Comparison of ENCODE assay signal across 8 mouse cellular contexts in genomic region chr2:156143953-156144724, GRCm38 (mm10). TPM values are rescaled to one million over a fixed set of nuclear protein-coding genes. Genes with fewer than 3 reads are reported as not detected.
A peak's percentile ranks its signal among the peaks of the same experiment; 100 is the strongest.
DNase-seq lines count a peak whose midpoint lies in the region; ATAC-seq and TF ChIP-seq lines count a peak whose summit lies in the region.

Romo1 (plus strand) TSS chr2:156144039.
Nfs1 (minus strand) TSS chr2:156144186.

- peak; percentile 92 for ATAC-seq in activated CD4-positive, CD25-positive, alpha-beta regulatory T cell, adult 4 months
- peak; percentile 94 for ATAC-seq in megakaryocyte progenitor cell, adult 5-6 weeks (replicated peaks; ENCODE audit: poor library complexity)

- peak within 1 kb of the TSS; percentile 75 for H3K4me3 ChIP-seq in cortical plate, adult 2 months (ENCODE audit: insufficient read depth, low read length)

- DNase-seq in gastrocnemius, postnatal 10 days = peak; percentile 95
- DNase-seq in induced T-regulatory cell, adult 2 months (ENCODE audit: low read depth) = peak; percentile 95
- peak; percentile 82 to 93 for DNase-seq in left cerebral cortex, adult 9 months (ENCODE audit: low spot score in 2 of 2)
- peak; percentile 95 for DNase-seq in right cerebral cortex, postnatal 14 days
- DNase-seq in urinary bladder, postnatal 36 days (ENCODE audit: low spot score in 2 of 2) = peak; percentile 85 to 89

- H3K4me1 ChIP-seq in cortical plate, adult 2 months (ENCODE audit: control insufficient read depth, insufficient read depth, low read length) = no peaks in the 10 kb centered on the region

- H3K27ac ChIP-seq in cortical plate, adult 2 months (ENCODE audit: insufficient read depth, low read length) = peak within 1 kb of the TSS; percentile 54

- no peak; the same call in 1 of the 2 replicates for TF ChIP-seq CTCF in cortical plate, adult 2 months (IDR thresholded peaks at IDR 0.05; ENCODE audit: extremely low read depth, insufficient read depth, low read length)

- TF ChIP-seq POLR2A in cortical plate, adult 2 months (IDR thresholded peaks at IDR 0.05; ENCODE audit: extremely low read depth, insufficient read depth, low read length) = peak; percentile 84

RNA-seq across cellular contexts. Expression of gene Romo1, which starts in this region (rescaled TPM):
- 100 to 1,000 TPM; 150 to 165 TPM for polyA plus RNA-seq in activated CD4-positive, CD25-positive, alpha-beta regulatory T cell, adult 4 months (2017; shearing (Covaris generic))
- polyA plus RNA-seq in cortical plate, adult 2 months (2012; rRNA removed) = 247 and 260 TPM in 2 replicates
- 100 to 1,000 TPM; 207 to 226 TPM for total RNA-seq in gastrocnemius, postnatal 10 days (2021)
- total RNA-seq in megakaryocyte progenitor cell, adult 5-6 weeks (2015) = 104 and 134 TPM in 2 replicates
- 13.2 and 27.2 TPM in 2 replicates for total RNA-seq in megakaryocyte progenitor cell, adult 5-6 weeks (2017)

RNA-seq across cellular contexts. Expression of gene Nfs1, which starts in this region (rescaled TPM):
- 10 to 100 TPM; 40.6 to 45.9 TPM for polyA plus RNA-seq in activated CD4-positive, CD25-positive, alpha-beta regulatory T cell, adult 4 months (2017; shearing (Covaris generic))
- 54.9 and 55.9 TPM in 2 replicates for polyA plus RNA-seq in cortical plate, adult 2 months (2012; rRNA removed)
- total RNA-seq in gastrocnemius, postnatal 10 days (2021) = 10 to 100 TPM; 48.4 to 55.1 TPM
- 54.3 and 71.4 TPM in 2 replicates for total RNA-seq in megakaryocyte progenitor cell, adult 5-6 weeks (2015)
- total RNA-seq in megakaryocyte progenitor cell, adult 5-6 weeks (2017) = 32.4 and 35.0 TPM in 2 replicates

Comparison
In these comparisons a context has a peak if more than half of its experiments do, and no peak if none do; other contexts are left out.
1. Peak in every context shown above with its lines: DNase-seq, ATAC-seq, H3K4me3 ChIP-seq and H3K27ac ChIP-seq.